Mouse (Mus musculus): Measurements from ENCODE around the gene Nfam1. TPM values are rescaled to one million over a fixed set of nuclear protein-coding genes. Genes with fewer than 3 reads are reported as not detected.
"Not testable (repeated sequence)": the region's sequence is repeated elsewhere in the genome, so short reads cannot be mapped to it uniquely, and the experiment has no call there.

The Nfam1 gene
- 1.7 and 2.5 TPM in 2 replicates for polyA plus RNA-seq (2015; fragmentation: Nextera tagmentation; extraction: Ambion mirVana)

- no peak within 1 kb of the TSS for H3K9ac ChIP-seq (replicated peaks)
- peaks cover 55% of the 10 kb centered on the region for H3K4me1 ChIP-seq
- peaks cover 9% of the 10 kb centered on the region for H3K27me3 ChIP-seq (replicated peaks)
- 0 out of 2 replicates have a peak within 1 kb of the TSS, but pooled peaks have one; percentile 47 for H3K4me2 ChIP-seq
- no peaks in the 10 kb centered on the region for H3K9me3 ChIP-seq (replicated peaks)
- H3K4me3 ChIP-seq (replicated peaks) = no peak within 1 kb of the TSS
- no peak within 1 kb of the TSS for H3K27ac ChIP-seq (replicated peaks)
- WGBS = 36% methylated on average over 17 of the region's 17 CpGs
- no peaks in the 10 kb centered on the region for H3K36me3 ChIP-seq
- ATAC-seq (ENCODE audit: low FRiP score) = no peak
Measured at GRCm38 (mm10) chr15:83032981-83033541, at the start of gene Nfam1. Nfam1 (minus strand) TSS chr15:83033306.

GRCm38 (mm10) chr15:83075607-83076525 lies 42.8 kb upstream of the Nfam1 start:
- ATAC-seq (ENCODE audit: low FRiP score) = no peak
- no peaks in the 10 kb centered on the region for H3K27me3 ChIP-seq (replicated peaks)
- H3K9me3 ChIP-seq (replicated peaks) = no peaks in the 10 kb centered on the region
- H3K4me2 ChIP-seq = no peak overlapping the region
- H3K4me3 ChIP-seq (replicated peaks) = no peak overlapping the region
- H3K27ac ChIP-seq (replicated peaks) = no peak overlapping the region
- no peak overlapping the region for H3K9ac ChIP-seq (replicated peaks)
- WGBS = 68% methylated on average over 27 of the region's 27 CpGs
- H3K36me3 ChIP-seq = no peaks in the 10 kb centered on the region
- no peaks in the 10 kb centered on the region for H3K4me1 ChIP-seq

GRCm38 (mm10) chr15:83074179-83074578 lies 41.1 kb upstream of the Nfam1 start:
- H3K27me3 ChIP-seq (replicated peaks) = no peaks in the 10 kb centered on the region
- ATAC-seq (ENCODE audit: low FRiP score) = no peak

GRCm38 (mm10) chr15:83071752-83072151 lies 38.6 kb upstream of the Nfam1 start:
- no peak overlapping the region for H3K4me3 ChIP-seq (replicated peaks)
- no peaks in the 10 kb centered on the region for H3K9me3 ChIP-seq (replicated peaks)
- WGBS = 84% methylated on average over 5 of the region's 5 CpGs
- H3K27ac ChIP-seq (replicated peaks) = no peak overlapping the region
- H3K4me1 ChIP-seq = no peaks in the 10 kb centered on the region
- no peaks in the 10 kb centered on the region for H3K27me3 ChIP-seq (replicated peaks)
- no peak overlapping the region for H3K9ac ChIP-seq (replicated peaks)
- no peak overlapping the region for H3K4me2 ChIP-seq
- no peak for ATAC-seq (ENCODE audit: low FRiP score)
- H3K36me3 ChIP-seq = no peaks in the 10 kb centered on the region

More at GRCm38 (mm10) chr15:83074179-83074578, 41.1 kb upstream of the Nfam1 start:
- Histone ChIP-seq H3K4me2 (no peak overlapping the region), H3K4me1 (no peaks in the 10 kb centered on the region), H3K9me3 (replicated peaks) (no peaks in the 10 kb centered on the region), H3K27ac (replicated peaks) (no peak overlapping the region), H3K9ac (replicated peaks) (no peak overlapping the region), H3K36me3 (no peaks in the 10 kb centered on the region), H3K4me3 (replicated peaks) (no peak overlapping the region)
- WGBS = 76% methylated on average over 4 of the region's 4 CpGs

GRCm38 (mm10) chr15:83070942-83071341 lies 37.8 kb upstream of the Nfam1 start:
- H3K4me1 ChIP-seq = no peaks in the 10 kb centered on the region
- no peaks in the 10 kb centered on the region for H3K27me3 ChIP-seq (replicated peaks)
- H3K9me3 ChIP-seq (replicated peaks) = no peaks in the 10 kb centered on the region
- no peak overlapping the region for H3K27ac ChIP-seq (replicated peaks)
- H3K36me3 ChIP-seq = no peaks in the 10 kb centered on the region
- no peak for ATAC-seq (ENCODE audit: low FRiP score)
- H3K4me3 ChIP-seq (replicated peaks) = no peak overlapping the region
- WGBS = 45% methylated on average over 3 of the region's 3 CpGs
- no peak overlapping the region for H3K4me2 ChIP-seq
- no peak overlapping the region for H3K9ac ChIP-seq (replicated peaks)

GRCm38 (mm10) chr15:83068270-83068669 lies 35.2 kb upstream of the Nfam1 start:
- Histone ChIP-seq H3K9me3 (replicated peaks) (no peaks in the 10 kb centered on the region), H3K27ac (replicated peaks) (no peak overlapping the region), H3K4me2 (no peak overlapping the region), H3K4me1 (no peaks in the 10 kb centered on the region), H3K4me3 (replicated peaks) (no peak overlapping the region), H3K9ac (replicated peaks) (no peak overlapping the region), H3K27me3 (replicated peaks) (no peaks in the 10 kb centered on the region), H3K36me3 (no peaks in the 10 kb centered on the region)
- ATAC-seq (ENCODE audit: low FRiP score) = no peak
- 93% methylated on average over 5 of the region's 5 CpGs for WGBS

- Histone ChIP-seq H3K36me3 (no peaks in the 10 kb centered on the region), H3K4me2 (no peak overlapping the region), H3K9ac (replicated peaks) (no peak overlapping the region), H3K27me3 (replicated peaks) (no peaks in the 10 kb centered on the region), H3K27ac (replicated peaks) (no peak overlapping the region), H3K4me3 (replicated peaks) (no peak overlapping the region), H3K4me1 (no peaks in the 10 kb centered on the region), H3K9me3 (replicated peaks) (no peaks in the 10 kb centered on the region)
- no peak for ATAC-seq (ENCODE audit: low FRiP score)
- 47% methylated on average over 4 of the region's 4 CpGs for WGBS
Measured at GRCm38 (mm10) chr15:83065543-83065942, 32.4 kb upstream of the Nfam1 start.

DNA sequence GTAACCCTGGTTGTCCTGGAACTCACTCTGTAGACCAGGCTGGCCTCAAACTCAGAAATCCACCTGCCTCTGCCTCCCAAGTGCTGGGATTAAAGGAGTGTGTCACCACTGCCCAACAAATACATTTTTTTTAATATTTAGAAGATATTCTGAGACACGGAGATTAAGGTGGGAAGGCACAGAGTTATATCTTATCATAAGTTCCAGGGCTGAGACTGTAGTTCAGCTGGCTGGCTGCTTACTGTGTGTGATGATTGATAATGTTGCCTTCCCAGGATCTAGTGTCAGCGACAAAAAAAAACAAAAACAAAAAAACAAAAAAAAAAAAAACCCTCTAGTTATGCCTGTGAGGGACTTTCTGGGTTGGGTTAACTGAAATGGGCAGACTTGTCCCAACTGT lies 29.5 kb upstream of the Nfam1 start:
- 94% methylated on average over 2 of the region's 2 CpGs for whole genome bisulfite sequencing
- H3K27me3 ChIP-seq (replicated peaks) = not testable (repeated sequence)

DNA sequence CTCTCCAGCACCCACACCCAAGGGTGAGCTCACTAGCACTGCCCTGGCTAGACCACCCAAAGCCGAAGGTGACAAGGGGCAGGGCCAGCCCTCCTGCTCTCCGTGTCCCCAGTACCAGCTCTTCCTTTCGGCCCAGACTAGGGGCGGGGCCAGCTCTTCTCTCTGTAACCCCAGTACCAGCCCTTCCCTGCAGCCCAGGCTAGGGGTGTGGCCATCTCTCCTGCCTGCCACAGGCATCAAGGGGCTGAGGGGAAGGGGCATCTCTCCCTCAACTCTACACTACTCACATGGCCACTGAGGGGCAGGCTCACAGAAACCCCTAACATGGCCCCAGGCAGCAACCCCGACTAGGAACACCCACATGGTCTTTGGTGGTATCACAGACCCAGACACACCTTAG lies 28.6 kb upstream of the Nfam1 start:
- Histone ChIP-seq H3K9me3 (replicated peaks) (no peaks in the 10 kb centered on the region), H3K4me1 (peaks cover 29% of the 10 kb centered on the region), H3K4me3 (replicated peaks) (no peak overlapping the region), H3K27me3 (replicated peaks) (no peaks in the 10 kb centered on the region), H3K4me2 (no peak overlapping the region), H3K9ac (replicated peaks) (no peak overlapping the region), H3K27ac (replicated peaks) (no peak overlapping the region), H3K36me3 (no peaks in the 10 kb centered on the region)
- 0 out of 2 replicates have a peak, but pooled peaks have one; percentile 22 for ATAC-seq (ENCODE audit: low FRiP score)
- 15% methylated on average over 5 of the region's 5 CpGs for WGBS

More for the DNA sequence above, 29.5 kb upstream of the Nfam1 start:
- not testable (repeated sequence) for H3K4me2 ChIP-seq; H3K9me3 ChIP-seq (replicated peaks); ATAC-seq (ENCODE audit: low FRiP score); H3K27ac ChIP-seq (replicated peaks); H3K36me3 ChIP-seq; H3K9ac ChIP-seq (replicated peaks); H3K4me3 ChIP-seq (replicated peaks)
- H3K4me1 ChIP-seq = peaks cover 21% of the 10 kb centered on the region

DNA sequence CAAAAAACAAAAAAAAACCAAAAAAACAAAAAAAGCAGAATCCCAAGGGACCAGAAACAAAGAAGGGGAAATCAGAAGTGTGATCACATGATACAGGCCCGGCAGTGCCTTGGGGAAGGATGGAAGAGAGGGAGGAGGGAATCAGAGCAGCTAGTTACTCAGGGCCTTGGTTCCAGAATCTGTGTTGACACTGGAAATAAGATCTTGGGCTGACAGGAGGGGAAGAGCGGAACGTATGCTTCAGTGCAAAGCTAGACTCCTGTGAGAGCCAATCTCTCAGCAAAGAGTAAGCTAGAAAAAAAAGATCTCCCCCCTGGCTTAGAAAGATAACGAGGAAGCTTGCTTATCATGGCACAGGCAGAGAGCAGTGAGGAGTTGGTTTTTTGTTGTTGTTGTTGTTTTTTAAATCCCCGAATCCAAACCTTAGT lies 26.1 kb upstream of the Nfam1 start:
- H3K4me2 ChIP-seq = no peak overlapping the region
- no peak overlapping the region for H3K4me3 ChIP-seq (replicated peaks)
- 39% methylated on average over 5 of the region's 5 CpGs for WGBS
- H3K9ac ChIP-seq (replicated peaks) = no peak overlapping the region
- H3K9me3 ChIP-seq (replicated peaks) = no peaks in the 10 kb centered on the region
- H3K27me3 ChIP-seq (replicated peaks) = no peaks in the 10 kb centered on the region
- H3K36me3 ChIP-seq = no peaks in the 10 kb centered on the region
- no peak for ATAC-seq (ENCODE audit: low FRiP score)
- peak overlapping the region; percentile 56 for H3K27ac ChIP-seq (replicated peaks)
- H3K4me1 ChIP-seq = peaks cover 45% of the 10 kb centered on the region

- H3K4me2 ChIP-seq = peak overlapping the region; percentile 68
- WGBS = 67% methylated on average over 8 of the region's 8 CpGs
- H3K27ac ChIP-seq (replicated peaks) = peak overlapping the region; percentile 96
- H3K36me3 ChIP-seq = no peaks in the 10 kb centered on the region
- peaks cover 57% of the 10 kb centered on the region for H3K4me1 ChIP-seq
- H3K4me3 ChIP-seq (replicated peaks) = no peak overlapping the region
- H3K27me3 ChIP-seq (replicated peaks) = no peaks in the 10 kb centered on the region
- no peaks in the 10 kb centered on the region for H3K9me3 ChIP-seq (replicated peaks)
- ATAC-seq (ENCODE audit: low FRiP score) = no peak
- no peak overlapping the region for H3K9ac ChIP-seq (replicated peaks)
Measured at GRCm38 (mm10) chr15:83057533-83057932, 24.4 kb upstream of the Nfam1 start.
